Mouse (Mus musculus): ENCODE measurements around the gene Klrb1c. TPM values are rescaled to one million over a fixed set of nuclear protein-coding genes. Genes with fewer than 3 reads are reported as not detected.
A peak's percentile ranks its signal among the peaks of the same experiment; 100 is the strongest.
"Not testable (repeated sequence)": the region's sequence is repeated elsewhere in the genome, so short reads cannot be mapped to it uniquely, and the experiment has no call there.

The Klrb1c gene
- polyA plus RNA-seq, 1 experiment from 2014 or later, result 0.41 TPM

- DNase-seq (ENCODE audit: low spot score), result peak; percentile 100
- 4% methylated on average over 30 of the region's 30 CpGs for WGBS
- Histone ChIP-seq H3K4me1 (ENCODE audit: insufficient read depth, low read depth, low read length) (0 out of 2 replicates have a peak, but pooled peaks cover 3% of the 10 kb centered on the region), H3K36me3 (ENCODE audit: insufficient read depth, low read length) (no peaks in the 10 kb centered on the region), H3K4me2 (replicated peaks; ENCODE audit: low read depth, low read length) (peak overlapping the region; percentile 69), H3K9ac (replicated peaks; ENCODE audit: low read depth) (no peak overlapping the region; the same call in 1 of the 2 replicates), H3K27ac (ENCODE audit: low read length) (peak overlapping the region; percentile 52; the same call in 1 of the 2 replicates), H3K9me3 (ENCODE audit: low read length) (no peaks in the 10 kb centered on the region), H3K27me3 (replicated peaks; ENCODE audit: insufficient read depth, low read length) (no peaks in the 10 kb centered on the region), H3K4me3 (ENCODE audit: low read depth, low read length) (peak overlapping the region; percentile 33)
- ATAC-seq, result peak; percentile 95
- TF ChIP-seq EP300 (IDR thresholded peaks at IDR 0.05), result peak; percentile 75
- TF ChIP-seq CTCF (IDR thresholded peaks at IDR 0.05), result peak; percentile 89
Observed at GRCm38 (mm10) chr6:128763736-128764523, 25.1 kb downstream of the Klrb1c start.

DNA sequence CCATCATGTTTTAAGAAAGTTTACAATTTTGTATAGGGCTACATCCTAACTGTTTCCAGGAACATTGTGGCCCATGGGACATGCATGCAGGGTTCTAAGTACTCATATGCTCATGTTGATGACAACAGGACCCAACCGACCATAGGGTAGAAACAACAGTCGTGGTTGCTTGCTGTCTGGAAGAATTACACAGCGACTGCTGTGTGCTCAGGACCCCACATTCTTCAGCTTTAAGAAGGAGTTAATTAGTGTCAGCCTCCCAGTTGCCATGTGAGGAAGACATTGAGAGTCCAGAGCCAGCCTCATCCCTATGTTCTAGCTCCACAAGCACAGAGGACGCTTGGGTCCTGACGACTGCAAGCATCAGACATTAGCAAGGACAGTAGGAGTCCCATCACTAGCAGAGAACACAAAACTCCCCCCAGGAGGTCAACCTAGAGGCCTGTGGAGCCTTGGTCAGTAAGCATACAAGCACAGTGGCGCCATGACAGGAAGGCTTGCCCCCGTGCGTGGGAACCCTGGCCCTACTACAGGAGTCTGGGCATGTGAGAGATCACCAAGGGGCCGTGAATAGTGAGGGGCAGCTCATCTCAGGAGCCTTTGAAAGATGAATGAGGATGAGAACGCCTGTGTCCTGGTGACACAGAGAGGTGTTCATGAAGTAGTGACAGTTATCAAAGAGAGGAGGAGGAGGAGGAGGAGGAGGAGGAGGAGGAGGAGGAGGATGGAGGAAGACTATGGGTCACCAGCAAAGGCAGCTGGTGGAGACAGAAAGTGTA lies 25.9 kb downstream of the Klrb1c start:
- H3K9ac ChIP-seq (replicated peaks; ENCODE audit: low read depth), result not testable (repeated sequence)

GRCm38 (mm10) chr6:128761144-128761540 lies 27.9 kb downstream of the Klrb1c start:
- peak; percentile 26 for DNase-seq (ENCODE audit: low spot score)
- no peaks in the 10 kb centered on the region for H3K9me3 ChIP-seq (ENCODE audit: low read length)
- H3K27me3 ChIP-seq (replicated peaks; ENCODE audit: insufficient read depth, low read length), result no peaks in the 10 kb centered on the region
- WGBS, result 32% methylated on average over 5 of the region's 5 CpGs
- TF ChIP-seq CTCF (IDR thresholded peaks at IDR 0.05) (no peak), EP300 (IDR thresholded peaks at IDR 0.05) (no peak)
- H3K4me1 ChIP-seq (ENCODE audit: insufficient read depth, low read depth, low read length), result 0 out of 2 replicates have a peak, but pooled peaks cover 3% of the 10 kb centered on the region
- H3K9ac ChIP-seq (replicated peaks; ENCODE audit: low read depth), result peak overlapping the region; percentile 64; the same call in 1 of the 2 replicates
- no peak overlapping the region for H3K27ac ChIP-seq (ENCODE audit: low read length)
- no peak for ATAC-seq
- peak overlapping the region; percentile 66 for H3K4me3 ChIP-seq (ENCODE audit: low read depth, low read length)
- peak overlapping the region; percentile 35; the same call in 1 of the 2 replicates for H3K4me2 ChIP-seq (replicated peaks; ENCODE audit: low read depth, low read length)
- no peaks in the 10 kb centered on the region for H3K36me3 ChIP-seq (ENCODE audit: insufficient read depth, low read length)

More for the DNA sequence above, 25.9 kb downstream of the Klrb1c start:
- not testable (repeated sequence) for H3K4me1 ChIP-seq (ENCODE audit: insufficient read depth, low read depth, low read length); H3K9me3 ChIP-seq (ENCODE audit: low read length); DNase-seq (ENCODE audit: low spot score); H3K36me3 ChIP-seq (ENCODE audit: insufficient read depth, low read length); H3K27ac ChIP-seq (ENCODE audit: low read length); H3K27me3 ChIP-seq (replicated peaks; ENCODE audit: insufficient read depth, low read length); ATAC-seq
- H3K4me2 ChIP-seq (replicated peaks; ENCODE audit: low read depth, low read length), result peak overlapping the region; percentile 69; the same call in 1 of the 2 replicates
- peak overlapping the region; percentile 33; the same call in 1 of the 2 replicates for H3K4me3 ChIP-seq (ENCODE audit: low read depth, low read length)
- WGBS, result 68% methylated on average over 10 of the region's 10 CpGs

- peak; percentile 83 for TF ChIP-seq CTCF (IDR thresholded peaks at IDR 0.05)
- peak; percentile 79 for DNase-seq (ENCODE audit: low spot score)
- H3K27ac ChIP-seq (ENCODE audit: low read length), result peak overlapping the region; percentile 86
- H3K9me3 ChIP-seq (ENCODE audit: low read length); H3K4me1 ChIP-seq (ENCODE audit: insufficient read depth, low read depth, low read length); H3K36me3 ChIP-seq (ENCODE audit: insufficient read depth, low read length); H3K27me3 ChIP-seq (replicated peaks; ENCODE audit: insufficient read depth, low read length): not testable (repeated sequence)
- H3K4me3 ChIP-seq (ENCODE audit: low read depth, low read length), result peak overlapping the region; percentile 66
- H3K4me2 ChIP-seq (replicated peaks; ENCODE audit: low read depth, low read length), result peak overlapping the region; percentile 48
- WGBS, result 2% methylated on average over 44 of the region's 44 CpGs
- ATAC-seq, result peak; percentile 67
- H3K9ac ChIP-seq (replicated peaks; ENCODE audit: low read depth), result peak overlapping the region; percentile 64
Observed at GRCm38 (mm10) chr6:128760416-128761143, 28.4 kb downstream of the Klrb1c start.

DNA sequence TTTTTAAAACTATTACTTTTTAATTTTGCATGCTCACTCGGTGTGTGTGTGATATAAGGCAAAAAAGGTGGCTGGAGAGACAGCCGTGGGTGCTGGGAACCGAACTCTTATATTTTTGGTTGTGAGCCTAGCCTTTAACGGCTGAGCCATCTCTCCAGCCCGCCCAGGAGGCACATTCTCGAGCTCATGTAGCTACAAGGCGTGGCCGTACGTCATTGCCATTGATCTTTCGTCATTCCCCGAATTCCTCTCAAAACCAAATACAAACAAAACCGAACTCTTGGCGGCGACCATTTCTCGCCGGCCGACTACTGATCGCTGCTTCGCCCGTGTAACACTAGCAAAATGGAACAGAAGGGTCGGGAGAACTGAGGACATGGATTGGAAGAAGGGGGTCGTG lies 29.0 kb downstream of the Klrb1c start:
- not testable (repeated sequence) for H3K9me3 ChIP-seq (ENCODE audit: low read length); H3K36me3 ChIP-seq (ENCODE audit: insufficient read depth, low read length); H3K4me1 ChIP-seq (ENCODE audit: insufficient read depth, low read depth, low read length); H3K27me3 ChIP-seq (replicated peaks; ENCODE audit: insufficient read depth, low read length)
- ATAC-seq (peak; percentile 47), DNase-seq (ENCODE audit: low spot score) (peak; percentile 87)
- 2% methylated on average over 22 of the region's 22 CpGs for WGBS
- Histone ChIP-seq H3K9ac (replicated peaks; ENCODE audit: low read depth) (peak overlapping the region; percentile 64), H3K4me2 (replicated peaks; ENCODE audit: low read depth, low read length) (peak overlapping the region; percentile 48), H3K4me3 (ENCODE audit: low read depth, low read length) (peak overlapping the region; percentile 66), H3K27ac (ENCODE audit: low read length) (peak overlapping the region; percentile 86)

Measured in lung, postnatal 0 days (tissue).